Mouse (Mus musculus): ENCODE measurements at regions not wholly inside any gene's neighbourhood (a gene's known extent, or its start where the extent isn't known, plus 50 kb on each side); places are given as distances from the start of the nearest gene placed in this dataset.

GRCm38 (mm10) chr9:118354911-118355310, 123.1 kb upstream of the Eomes start:
- Histone ChIP-seq H3K4me2 (no peak overlapping the region), H3K4me1 (no peaks in the 10 kb centered on the region), H3K4me3 (no peak overlapping the region), H3K27ac (no peak overlapping the region), H3K27me3 (replicated peaks) (no peaks in the 10 kb centered on the region), H3K9me3 (no peaks in the 10 kb centered on the region), H3K9ac (no peak overlapping the region), H3K36me3 (replicated peaks) (no peaks in the 10 kb centered on the region)
- ATAC-seq (replicated peaks) = no peak
- 94% methylated on average over 10 of the region's 10 CpGs for WGBS

- no peaks in the 10 kb centered on the region for H3K4me1 ChIP-seq
- H3K27ac ChIP-seq = no peak overlapping the region
- no peak for ATAC-seq (replicated peaks)
- H3K9ac ChIP-seq = no peak overlapping the region
- H3K4me3 ChIP-seq = no peak overlapping the region
- H3K4me2 ChIP-seq = no peak overlapping the region
- no peaks in the 10 kb centered on the region for H3K9me3 ChIP-seq
- H3K36me3 ChIP-seq (replicated peaks) = no peaks in the 10 kb centered on the region
- H3K27me3 ChIP-seq (replicated peaks) = no peaks in the 10 kb centered on the region
- WGBS = 92% methylated on average over 8 of the region's 8 CpGs
Measured at GRCm38 (mm10) chr9:118357406-118357805, 120.6 kb upstream of the Eomes start.

DNA sequence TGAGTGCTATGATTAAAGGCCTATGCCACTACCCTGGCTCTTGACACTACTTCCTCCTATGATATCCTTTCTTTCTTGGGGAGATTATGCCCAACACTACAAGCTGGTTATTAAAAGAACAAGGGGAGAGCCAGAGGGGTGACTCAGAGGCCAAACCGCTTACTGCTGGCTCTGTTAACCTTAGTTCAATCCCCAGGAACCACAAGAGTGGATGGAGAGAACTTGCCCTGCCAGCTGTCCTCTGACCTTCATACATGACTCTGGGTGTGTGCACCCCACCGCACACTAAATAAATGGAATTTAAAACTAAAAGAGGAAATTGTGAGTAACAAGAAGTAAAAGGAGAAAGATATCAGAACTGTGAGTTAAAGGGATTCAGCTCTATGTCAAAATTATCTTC, 114.1 kb upstream of the Eomes start:
- no peaks in the 10 kb centered on the region for H3K4me1 ChIP-seq
- no peak overlapping the region for H3K27ac ChIP-seq
- H3K36me3 ChIP-seq (replicated peaks) = no peaks in the 10 kb centered on the region
- WGBS = 83% methylated on average over 2 of the region's 2 CpGs
- ATAC-seq (replicated peaks) = no peak
- no peak overlapping the region for H3K4me2 ChIP-seq
- no peak overlapping the region for H3K9ac ChIP-seq
- no peak overlapping the region for H3K4me3 ChIP-seq
- H3K27me3 ChIP-seq (replicated peaks) = no peaks in the 10 kb centered on the region
- no peaks in the 10 kb centered on the region for H3K9me3 ChIP-seq

- Histone ChIP-seq H3K27ac (no peak overlapping the region), H3K4me2 (no peak overlapping the region), H3K36me3 (replicated peaks) (no peaks in the 10 kb centered on the region), H3K4me3 (no peak overlapping the region), H3K9ac (no peak overlapping the region), H3K9me3 (no peaks in the 10 kb centered on the region), H3K27me3 (replicated peaks) (no peaks in the 10 kb centered on the region), H3K4me1 (no peaks in the 10 kb centered on the region)
- 84% methylated on average over 9 of the region's 9 CpGs for WGBS
- no peak for ATAC-seq (replicated peaks)
Measured at GRCm38 (mm10) chr9:118365431-118365830, 112.6 kb upstream of the Eomes start.

- no peaks in the 10 kb centered on the region for H3K36me3 ChIP-seq (replicated peaks)
- WGBS = 88% methylated on average over 4 of the region's 4 CpGs
- H3K4me3 ChIP-seq = no peak overlapping the region
Measured at GRCm38 (mm10) chr9:118367314-118367713, 110.7 kb upstream of the Eomes start.

DNA sequence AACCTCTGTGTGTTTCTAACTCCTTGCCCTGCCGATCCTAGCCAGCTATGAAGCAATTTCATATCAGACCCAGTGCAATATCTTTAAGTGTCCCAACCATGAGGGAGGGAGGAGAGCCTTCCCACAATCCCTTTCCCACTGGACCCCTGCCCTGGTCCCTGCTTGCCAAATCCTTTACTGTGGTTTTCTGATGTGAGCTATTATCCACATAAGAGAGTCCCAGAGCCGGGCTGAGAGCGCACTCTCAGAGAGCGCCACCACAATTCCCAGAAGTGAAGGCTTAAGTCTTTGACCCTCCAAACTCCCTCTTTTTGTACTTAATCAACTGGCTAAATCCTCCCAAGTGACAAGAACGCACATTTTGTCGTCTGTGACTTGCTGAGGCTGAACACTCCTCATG, 107.4 kb upstream of the Eomes start:
- Histone ChIP-seq H3K9me3 (no peaks in the 10 kb centered on the region), H3K27me3 (replicated peaks) (no peaks in the 10 kb centered on the region), H3K27ac (no peak overlapping the region), H3K4me3 (no peak overlapping the region), H3K9ac (no peak overlapping the region), H3K4me2 (no peak overlapping the region), H3K36me3 (replicated peaks) (no peaks in the 10 kb centered on the region), H3K4me1 (no peaks in the 10 kb centered on the region)
- WGBS = 44% methylated on average over 6 of the region's 6 CpGs
- ATAC-seq (replicated peaks) = no peak

More at GRCm38 (mm10) chr9:118367314-118367713, 110.7 kb upstream of the Eomes start:
- Histone ChIP-seq H3K27ac (no peak overlapping the region), H3K9me3 (no peaks in the 10 kb centered on the region), H3K27me3 (replicated peaks) (no peaks in the 10 kb centered on the region), H3K9ac (no peak overlapping the region), H3K4me1 (no peaks in the 10 kb centered on the region), H3K4me2 (no peak overlapping the region)
- ATAC-seq (replicated peaks) = no peak

- H3K27me3 ChIP-seq (replicated peaks) = no peaks in the 10 kb centered on the region
- no peak overlapping the region for H3K27ac ChIP-seq
- no peaks in the 10 kb centered on the region for H3K9me3 ChIP-seq
- H3K4me1 ChIP-seq = no peaks in the 10 kb centered on the region
- H3K9ac ChIP-seq = no peak overlapping the region
- H3K4me3 ChIP-seq = no peak overlapping the region
- H3K36me3 ChIP-seq (replicated peaks) = no peaks in the 10 kb centered on the region
- H3K4me2 ChIP-seq = no peak overlapping the region
- WGBS = 87% methylated on average over 5 of the region's 5 CpGs
- no peak for ATAC-seq (replicated peaks)
Measured at GRCm38 (mm10) chr9:118374680-118375079, 103.3 kb upstream of the Eomes start.

DNA sequence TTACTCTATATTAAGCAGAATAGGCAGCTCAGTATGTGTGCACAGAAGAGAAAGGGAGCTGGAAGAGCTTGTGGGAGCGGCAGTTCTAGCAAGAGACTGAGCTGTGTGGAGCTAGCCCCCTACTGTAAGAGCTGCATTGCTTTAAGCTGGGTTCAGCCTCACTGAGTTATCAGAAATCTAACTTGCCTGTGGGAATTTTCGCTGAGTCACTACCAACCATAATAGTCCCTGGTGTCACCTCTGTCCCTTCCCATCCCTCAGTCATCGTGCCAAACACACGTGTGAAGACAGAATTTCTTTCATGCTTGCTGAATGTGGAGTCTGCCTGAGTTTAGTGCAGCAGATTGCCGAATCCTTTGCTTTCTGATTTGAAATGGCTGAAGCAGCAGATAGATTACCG, 99.0 kb upstream of the Eomes start:
- no peak for ATAC-seq (replicated peaks)
- Histone ChIP-seq H3K27me3 (replicated peaks) (no peaks in the 10 kb centered on the region), H3K4me3 (no peak overlapping the region), H3K4me2 (0 out of 2 replicates have a peak overlapping the region, but pooled peaks have one; percentile 5), H3K9me3 (no peaks in the 10 kb centered on the region), H3K9ac (no peak overlapping the region), H3K27ac (0 out of 2 replicates have a peak overlapping the region, but pooled peaks have one; percentile 20), H3K4me1 (no peaks in the 10 kb centered on the region), H3K36me3 (replicated peaks) (no peaks in the 10 kb centered on the region)
- 22% methylated on average over 6 of the region's 6 CpGs for WGBS

- no peak overlapping the region for H3K4me3 ChIP-seq
- WGBS = 89% methylated on average over 3 of the region's 3 CpGs
Measured at GRCm38 (mm10) chr9:118382532-118382931, 95.5 kb upstream of the Eomes start.

DNA sequence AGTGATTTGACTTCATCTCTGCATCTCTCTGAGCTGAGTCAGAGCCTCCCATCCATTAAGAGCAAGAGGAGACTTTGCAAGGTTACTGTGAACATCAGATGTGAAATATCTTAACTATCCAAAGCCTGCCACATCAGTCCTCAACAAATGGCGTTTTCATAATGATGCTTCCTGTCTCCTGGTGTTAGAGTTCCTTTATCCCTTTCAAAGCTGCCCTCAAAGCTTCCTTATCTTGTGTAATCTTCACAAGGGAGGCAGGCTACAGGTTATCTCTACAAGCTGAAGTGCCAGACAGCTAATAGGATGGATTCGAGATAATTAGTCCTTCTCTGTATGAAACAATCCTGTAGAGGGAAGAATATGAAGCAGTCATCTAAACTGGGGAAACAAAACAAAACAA, 93.4 kb upstream of the Eomes start:
- 53% methylated on average over 2 of the region's 2 CpGs for WGBS
- Histone ChIP-seq H3K4me2 (no peak overlapping the region), H3K4me1 (0 out of 2 replicates have a peak, but pooled peaks cover 4% of the 10 kb centered on the region), H3K36me3 (replicated peaks) (no peaks in the 10 kb centered on the region), H3K27me3 (replicated peaks) (peaks cover 7% of the 10 kb centered on the region; the same call in 1 of the 2 replicates), H3K4me3 (no peak overlapping the region), H3K27ac (no peak overlapping the region), H3K9me3 (no peaks in the 10 kb centered on the region), H3K9ac (no peak overlapping the region)
- no peak for ATAC-seq (replicated peaks)

More at GRCm38 (mm10) chr9:118382532-118382931, 95.5 kb upstream of the Eomes start:
- H3K4me1 ChIP-seq = no peaks in the 10 kb centered on the region
- H3K9ac ChIP-seq = no peak overlapping the region
- no peak overlapping the region for H3K27ac ChIP-seq
- ATAC-seq (replicated peaks) = no peak
- H3K9me3 ChIP-seq = no peaks in the 10 kb centered on the region
- no peaks in the 10 kb centered on the region for H3K36me3 ChIP-seq (replicated peaks)
- H3K4me2 ChIP-seq = no peak overlapping the region
- no peaks in the 10 kb centered on the region for H3K27me3 ChIP-seq (replicated peaks)

DNA sequence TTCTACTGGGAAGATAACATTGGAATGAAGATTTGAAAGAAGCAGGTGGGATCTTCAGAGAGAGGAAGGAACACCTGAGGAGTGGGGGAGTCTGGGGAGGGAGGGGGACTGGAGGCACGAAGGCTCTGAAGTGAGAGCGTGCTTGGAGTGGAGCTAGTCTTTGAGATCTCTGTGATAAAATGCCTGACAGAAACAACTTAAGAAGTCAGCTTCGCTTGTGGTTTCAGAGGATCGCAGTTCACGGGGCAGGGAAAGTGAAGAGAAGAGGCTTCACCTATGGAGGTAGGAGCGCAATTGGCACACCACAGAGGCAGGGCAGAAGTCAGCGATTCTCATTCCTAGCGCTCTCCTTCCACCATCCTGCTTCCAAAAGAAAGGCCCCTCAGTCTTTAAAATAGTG, 90.4 kb upstream of the Eomes start:
- Histone ChIP-seq H3K9ac (no peak overlapping the region), H3K36me3 (replicated peaks) (no peaks in the 10 kb centered on the region), H3K4me2 (no peak overlapping the region), H3K4me3 (no peak overlapping the region), H3K27ac (no peak overlapping the region), H3K27me3 (replicated peaks) (peaks cover 10% of the 10 kb centered on the region; the same call in 1 of the 2 replicates), H3K4me1 (0 out of 2 replicates have a peak, but pooled peaks cover 4% of the 10 kb centered on the region), H3K9me3 (no peaks in the 10 kb centered on the region)
- no peak for ATAC-seq (replicated peaks)
- WGBS = 52% methylated on average over 8 of the region's 8 CpGs

GRCm38 (mm10) chr9:118389481-118390334, 88.3 kb upstream of the Eomes start:
- Histone ChIP-seq H3K9me3 (no peaks in the 10 kb centered on the region), H3K27ac (no peak overlapping the region), H3K4me1 (0 out of 2 replicates have a peak, but pooled peaks cover 4% of the 10 kb centered on the region), H3K4me3 (peak overlapping the region; percentile 21), H3K27me3 (replicated peaks) (peaks cover 10% of the 10 kb centered on the region; the same call in 1 of the 2 replicates), H3K4me2 (peak overlapping the region; percentile 44), H3K9ac (no peak overlapping the region), H3K36me3 (replicated peaks) (no peaks in the 10 kb centered on the region)
- no peak for ATAC-seq (replicated peaks)
- 8% methylated on average over 27 of the region's 27 CpGs for WGBS

DNA sequence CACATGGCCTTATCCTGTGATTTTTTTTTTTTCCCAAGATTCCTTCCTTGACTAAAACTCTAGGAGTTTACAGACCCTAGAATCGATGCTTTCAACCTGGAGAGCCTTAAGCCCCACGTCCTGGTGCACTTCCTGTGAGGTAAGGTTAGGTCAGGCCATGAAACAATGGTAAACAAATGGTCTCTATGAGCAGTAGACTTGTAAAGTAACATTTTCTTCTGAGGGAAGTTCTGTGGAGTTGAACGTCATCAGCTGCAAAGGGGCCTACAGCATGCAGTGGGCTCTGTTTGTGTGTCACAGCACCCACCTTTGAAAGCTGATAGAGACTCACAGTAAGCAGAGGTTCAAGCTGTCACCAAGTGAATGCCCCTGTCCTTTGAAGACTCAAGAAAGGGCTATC, 87.3 kb upstream of the Eomes start:
- Histone ChIP-seq H3K36me3 (replicated peaks) (no peaks in the 10 kb centered on the region), H3K4me1 (0 out of 2 replicates have a peak, but pooled peaks cover 4% of the 10 kb centered on the region), H3K27ac (no peak overlapping the region), H3K4me2 (no peak overlapping the region), H3K27me3 (replicated peaks) (peaks cover 10% of the 10 kb centered on the region; the same call in 1 of the 2 replicates), H3K9me3 (no peaks in the 10 kb centered on the region), H3K9ac (no peak overlapping the region), H3K4me3 (no peak overlapping the region)
- WGBS = 66% methylated on average over 3 of the region's 3 CpGs
- no peak for ATAC-seq (replicated peaks)

Measured in midbrain, embryonic 15.5 days (tissue).